Mouse (Mus musculus) c-Kit-negative CD71-positive TER-119-positive erythroid progenitor cells, embryonic 14.5 days (primary cell): ENCODE measurements around the gene Kctd12b.
A peak's percentile ranks its signal among the peaks of the same experiment; 100 is the strongest.
"Not testable (repeated sequence)": the region's sequence is repeated elsewhere in the genome, so short reads cannot be mapped to it uniquely, and the experiment has no call there.

Experiments used
- DNase-seq: peaks from one replicate; pipeline ENCODE4 v3.0.0-alpha.2; 2013; ENCODE audit warnings: low read depth, low spot score

The Kctd12b gene

GRCm38 (mm10) chrX:153695782-153696395 lies at the start of gene Kctd12b:
Kctd12b (minus strand) TSS chrX:153696391.
- DNase-seq = no peak

GRCm38 (mm10) chrX:153742493-153742892 lies 46.3 kb upstream of the Kctd12b start:
- no peak for DNase-seq

GRCm38 (mm10) chrX:153735697-153736096 lies 39.5 kb upstream of the Kctd12b start:
- DNase-seq = no peak

GRCm38 (mm10) chrX:153724400-153724799 lies 28.2 kb upstream of the Kctd12b start:
- DNase-seq = no peak

GRCm38 (mm10) chrX:153723110-153723916 lies 27.1 kb upstream of the Kctd12b start, which contains the start of gene Nbdy:
Nbdy (plus strand) TSS chrX:153723590.
- no peak for DNase-seq

GRCm38 (mm10) chrX:153719602-153720001 lies 23.4 kb upstream of the Kctd12b start:
- no peak for DNase-seq

- no peak for DNase-seq
Observed at GRCm38 (mm10) chrX:153716716-153717115, 20.5 kb upstream of the Kctd12b start.

- DNase-seq = no peak
Observed at GRCm38 (mm10) chrX:153707735-153708134, 11.5 kb upstream of the Kctd12b start.

GRCm38 (mm10) chrX:153700463-153700862 lies 4.3 kb upstream of the Kctd12b start:
- DNase-seq = no peak

- DNase-seq = not testable (repeated sequence)
Observed at GRCm38 (mm10) chrX:153668233-153668632, 28.0 kb downstream of the Kctd12b start.

GRCm38 (mm10) chrX:153664903-153665302 lies 31.3 kb downstream of the Kctd12b start:
- DNase-seq = no peak

- DNase-seq = no peak
Observed at GRCm38 (mm10) chrX:153656949-153657348, 39.2 kb downstream of the Kctd12b start.

GRCm38 (mm10) chrX:153640615-153641014 lies 55.6 kb downstream of the Kctd12b start:
- DNase-seq = peak; percentile 4

GRCm38 (mm10) chrX:153636247-153636646 lies 59.9 kb downstream of the Kctd12b start:
- DNase-seq = no peak
